Mouse (Mus musculus): ENCODE results near the gene Bcl11b.

Gene Bcl11b

DNA sequence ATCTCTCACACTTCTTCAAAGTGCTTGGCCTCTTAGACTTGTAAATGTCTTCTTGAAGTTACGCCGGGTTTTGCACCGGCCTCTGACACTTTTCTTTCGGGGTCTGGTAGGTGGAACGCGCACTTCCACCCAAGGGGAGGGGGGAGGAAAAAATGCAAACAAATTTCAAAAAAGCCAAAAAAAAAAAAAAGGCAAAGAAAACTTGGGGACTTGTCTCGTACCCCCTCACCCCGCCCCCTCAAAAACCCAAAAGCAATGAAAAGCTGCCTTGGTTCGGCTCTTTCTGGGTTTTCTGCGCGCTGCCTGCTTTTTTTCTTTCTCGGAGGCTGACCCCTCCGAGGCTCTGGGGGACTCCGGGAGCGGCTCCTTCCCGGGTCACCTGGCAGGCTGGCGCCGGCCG lies at the start of gene Bcl11b:
Gene Bcl11b, minus strand, starts transcription at position 120 of the 400 bp plus-strand sequence.
- in situ Hi-C loops (cut with MseI, MboI), result no loop called here

DNA sequence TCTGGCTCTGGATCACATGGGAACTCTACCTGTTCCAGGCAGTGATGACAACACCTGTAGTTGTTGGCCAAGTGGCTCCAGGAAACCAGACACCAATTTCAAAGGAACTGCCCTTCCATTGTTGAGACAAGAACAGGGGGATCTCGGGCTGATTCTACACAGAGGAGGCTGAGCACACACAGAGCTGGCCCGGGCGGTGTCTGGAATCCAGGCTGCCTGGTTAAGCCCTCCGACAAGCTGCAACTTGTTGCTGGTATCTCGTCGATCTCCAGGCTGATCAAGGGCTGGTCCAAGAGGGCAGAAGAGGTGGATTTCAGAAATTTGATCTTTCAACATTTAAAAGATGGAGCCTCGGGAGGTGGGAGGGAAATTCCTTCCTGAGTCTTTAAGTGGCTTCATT lies 47.6 kb upstream of the Bcl11b start:
- in situ Hi-C loops (cut with MseI, MboI), result no loop called here

DNA sequence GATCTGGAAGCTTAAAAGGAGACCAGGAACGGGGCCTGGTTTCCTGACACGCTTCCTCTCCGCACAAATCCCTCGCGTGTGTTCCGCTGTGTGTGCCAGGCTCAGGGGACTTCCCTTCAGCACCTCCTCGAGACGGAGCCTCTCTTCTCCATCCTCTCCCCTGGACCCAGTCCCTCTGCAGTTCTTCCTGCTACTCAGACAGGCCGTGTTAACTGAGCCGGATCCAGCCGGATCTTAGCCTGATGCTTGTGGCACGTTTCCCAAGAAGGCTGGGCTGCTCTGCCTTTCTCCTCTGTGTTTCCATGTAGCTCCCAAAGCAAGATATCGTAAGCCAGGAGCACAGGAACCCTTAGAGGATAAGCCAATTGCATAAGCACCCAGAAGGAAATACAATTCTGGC lies 46.2 kb upstream of the Bcl11b start:
- in situ Hi-C loops (cut with MseI, MboI), result no loop called here

DNA sequence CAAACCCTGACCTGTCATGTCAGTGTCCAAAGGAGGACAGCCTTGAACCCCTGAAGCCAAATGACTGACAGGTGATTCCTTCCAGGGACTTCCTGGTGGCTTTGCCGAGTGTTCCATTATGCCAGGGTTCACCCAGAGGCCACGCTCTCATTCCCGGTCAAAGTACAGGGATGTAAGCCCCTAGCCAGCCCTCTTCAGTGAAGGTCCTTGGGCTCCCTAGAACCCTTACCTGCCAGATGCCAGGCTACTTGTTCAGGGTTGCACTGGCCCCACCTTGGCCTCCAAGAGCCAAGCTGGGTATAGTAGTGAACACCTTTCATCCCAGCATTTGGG lies 38.8 kb upstream of the Bcl11b start:
- in situ Hi-C loops (cut with MseI, MboI), result no loop called here

DNA sequence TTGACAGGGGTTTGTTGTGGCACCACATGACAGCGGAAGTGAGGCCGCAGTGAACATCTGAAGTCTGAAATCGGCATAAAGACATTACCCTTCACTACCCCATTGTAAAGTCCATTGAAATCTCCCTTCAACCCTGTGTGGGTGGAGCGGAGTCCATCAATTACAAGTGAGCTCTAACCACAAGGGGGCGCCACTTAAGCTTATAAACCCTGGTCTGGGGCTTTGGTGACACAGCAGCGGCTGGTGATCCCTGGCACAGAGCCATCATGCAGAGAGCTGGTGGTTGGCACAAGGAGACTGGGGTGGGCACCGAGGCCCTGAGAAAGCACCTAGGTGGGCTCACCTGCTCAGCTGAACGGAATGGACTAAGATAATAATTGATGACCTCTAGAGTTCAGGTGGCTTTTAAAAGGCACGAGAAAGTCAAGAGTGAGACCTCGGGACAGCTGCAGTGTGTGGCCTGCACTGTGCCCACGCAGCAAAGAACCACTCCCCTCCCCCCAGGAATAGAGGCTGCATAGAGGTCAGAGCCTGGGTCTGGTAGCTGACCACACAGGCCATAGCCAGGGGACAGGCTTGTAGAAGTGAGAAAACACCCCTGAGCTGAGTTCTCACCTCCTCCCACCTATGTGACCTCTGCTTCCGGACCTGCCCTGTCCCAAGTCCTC lies 38.3 kb upstream of the Bcl11b start:
- in situ Hi-C loops (cut with MseI, MboI), result no loop called here

DNA sequence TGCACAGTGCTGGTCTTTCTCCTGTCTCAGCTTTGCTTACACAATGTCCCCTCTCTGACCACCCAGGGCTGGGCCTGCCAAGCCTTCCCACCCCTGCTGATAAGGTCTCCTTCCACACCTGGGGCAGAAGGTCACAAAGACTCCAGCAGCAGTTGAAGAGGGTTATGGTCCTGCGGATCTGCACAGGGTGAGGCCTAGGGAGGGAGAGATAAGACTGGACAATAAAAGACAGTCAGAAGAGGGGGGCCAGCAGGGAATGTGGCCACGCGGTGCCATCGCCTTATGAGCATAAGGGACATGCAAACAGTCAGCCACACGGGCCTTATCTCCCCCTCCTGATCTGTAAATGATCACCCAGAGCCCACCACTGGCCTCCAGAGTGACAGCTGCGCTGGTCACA lies 34.0 kb upstream of the Bcl11b start:
- in situ Hi-C loops (cut with MseI, MboI), result no loop called here

DNA sequence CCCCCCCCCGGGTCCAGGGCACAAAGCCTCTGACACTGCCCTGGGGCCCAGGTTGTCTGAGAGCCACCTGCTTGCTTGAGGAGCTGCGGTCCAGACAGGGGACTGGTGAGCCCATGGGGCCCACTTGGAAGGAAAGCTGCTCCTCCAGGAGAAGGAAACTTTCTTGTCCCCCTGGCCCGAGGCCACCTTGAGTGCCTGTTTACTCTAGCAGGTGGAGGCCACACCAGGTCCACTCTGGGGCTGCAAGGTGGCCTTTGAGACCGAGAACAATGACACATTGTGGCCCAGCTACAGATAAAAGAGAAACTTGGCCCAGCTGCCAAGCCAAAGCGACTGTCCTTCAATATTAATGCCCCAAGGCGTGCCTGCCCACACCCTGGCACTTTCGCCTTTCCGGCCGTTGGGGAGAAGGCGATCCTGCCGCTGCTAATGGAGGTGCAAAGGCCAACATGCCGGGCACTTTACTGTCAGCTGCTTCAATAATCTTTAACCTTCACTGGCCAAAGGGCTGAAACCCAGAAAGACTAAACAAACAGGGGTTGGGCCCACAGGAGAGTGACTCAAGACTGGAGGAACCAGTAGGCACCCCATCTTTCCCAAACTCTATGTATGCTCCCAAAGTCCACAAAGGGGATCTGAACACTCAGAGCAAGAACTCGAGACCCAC lies 32.1 kb upstream of the Bcl11b start:
- in situ Hi-C loops (cut with MseI, MboI), result no loop called here

DNA sequence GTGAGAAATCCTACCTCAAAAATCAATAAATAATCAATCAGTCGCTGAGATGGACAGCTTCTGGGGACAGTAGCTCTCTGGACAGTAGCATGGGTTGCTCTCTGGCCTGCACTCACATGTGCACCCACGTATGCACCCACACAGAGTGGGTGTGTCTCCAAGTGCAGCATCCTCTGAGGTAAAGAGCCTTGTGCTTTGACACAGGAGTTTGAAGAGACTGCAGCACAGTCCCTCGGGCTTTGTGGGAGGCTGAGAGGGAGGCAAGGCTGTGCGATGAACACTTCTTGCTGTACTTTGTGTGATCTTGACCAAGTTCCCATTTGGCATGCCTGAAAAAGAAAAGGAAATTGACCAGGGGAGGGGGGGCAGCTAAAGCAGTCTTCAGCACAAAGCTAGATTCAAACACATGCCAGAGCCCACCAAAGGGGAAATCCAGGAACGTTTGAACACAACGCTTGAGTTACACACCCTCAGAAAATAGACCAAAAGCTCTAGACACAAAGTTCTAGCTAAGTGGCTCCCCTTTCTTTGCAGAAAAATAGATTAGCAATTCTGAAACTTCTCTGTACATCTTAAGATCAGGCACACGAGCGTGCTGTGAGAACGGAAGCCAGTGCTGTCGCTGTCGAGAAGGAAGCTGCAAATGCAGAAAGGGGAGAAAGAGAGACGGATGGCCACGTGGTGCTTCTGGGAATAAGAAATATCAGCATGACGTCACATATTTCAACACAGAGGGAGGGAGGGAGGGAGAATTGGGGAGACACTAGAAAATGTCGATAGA lies 19.6 kb upstream of the Bcl11b start:
- in situ Hi-C loops (cut with MseI, MboI), result no loop called here

DNA sequence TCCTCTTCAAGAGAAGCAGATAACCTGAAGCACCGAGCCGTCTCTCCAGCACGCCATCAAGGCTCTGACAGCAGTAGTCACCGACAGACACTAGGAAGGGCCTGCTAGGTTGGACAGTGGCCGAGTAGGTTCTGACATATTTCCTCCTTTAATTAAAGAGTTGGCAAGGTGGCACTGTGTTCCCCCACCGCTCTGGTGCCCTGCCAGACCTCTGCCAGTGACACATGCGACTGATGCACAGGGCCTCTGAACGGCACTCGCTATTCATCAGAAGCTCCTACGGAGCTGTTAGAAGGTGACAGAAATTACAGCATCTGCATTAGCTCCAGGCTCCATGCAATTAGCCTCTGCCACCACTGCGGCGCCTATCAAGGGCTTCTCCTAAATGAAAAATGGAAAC lies 8.6 kb upstream of the Bcl11b start:
- in situ Hi-C loops (cut with MseI, MboI), result no loop called here

DNA sequence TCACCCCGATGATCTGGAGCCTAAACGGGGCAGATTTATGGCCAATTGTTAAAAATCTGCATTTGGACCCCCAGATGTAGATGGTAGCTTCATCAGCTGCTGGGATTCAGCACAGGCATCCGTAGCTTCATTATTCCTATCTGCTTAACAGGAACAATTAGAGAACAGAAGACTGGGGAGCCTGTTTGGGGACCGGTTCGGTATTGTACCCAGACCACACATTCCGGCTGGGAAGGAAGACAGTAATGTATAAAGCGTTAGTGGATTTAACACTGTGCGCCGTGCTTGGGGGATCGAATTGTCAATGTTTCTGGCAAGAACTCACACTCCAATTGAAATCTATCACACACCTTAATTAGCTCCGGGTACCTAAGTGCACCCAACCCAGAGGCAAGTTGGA lies 6.9 kb upstream of the Bcl11b start:
- in situ Hi-C loops (cut with MseI, MboI), result no loop called here

DNA sequence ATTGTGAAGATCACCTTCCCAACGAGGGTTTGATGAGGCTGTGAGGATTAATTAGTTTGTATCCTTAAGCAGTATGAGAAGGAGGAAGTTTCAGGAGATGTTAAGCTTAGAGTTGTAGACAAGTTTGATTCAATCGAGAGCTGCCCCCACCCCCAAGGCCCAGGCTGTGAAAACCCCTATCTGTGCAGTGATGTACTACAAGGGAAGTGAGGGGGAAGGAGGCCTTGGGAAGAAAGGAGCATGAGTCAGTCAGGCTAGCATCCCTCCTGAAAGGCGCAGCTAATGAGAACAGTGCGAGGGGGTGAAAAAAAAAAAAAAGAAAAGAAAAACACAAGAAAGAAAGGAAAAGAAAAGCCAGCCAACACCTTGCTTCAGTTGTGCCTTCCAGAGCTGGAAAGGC lies 5.8 kb upstream of the Bcl11b start:
- in situ Hi-C loops (cut with MseI, MboI), result no loop called here

DNA sequence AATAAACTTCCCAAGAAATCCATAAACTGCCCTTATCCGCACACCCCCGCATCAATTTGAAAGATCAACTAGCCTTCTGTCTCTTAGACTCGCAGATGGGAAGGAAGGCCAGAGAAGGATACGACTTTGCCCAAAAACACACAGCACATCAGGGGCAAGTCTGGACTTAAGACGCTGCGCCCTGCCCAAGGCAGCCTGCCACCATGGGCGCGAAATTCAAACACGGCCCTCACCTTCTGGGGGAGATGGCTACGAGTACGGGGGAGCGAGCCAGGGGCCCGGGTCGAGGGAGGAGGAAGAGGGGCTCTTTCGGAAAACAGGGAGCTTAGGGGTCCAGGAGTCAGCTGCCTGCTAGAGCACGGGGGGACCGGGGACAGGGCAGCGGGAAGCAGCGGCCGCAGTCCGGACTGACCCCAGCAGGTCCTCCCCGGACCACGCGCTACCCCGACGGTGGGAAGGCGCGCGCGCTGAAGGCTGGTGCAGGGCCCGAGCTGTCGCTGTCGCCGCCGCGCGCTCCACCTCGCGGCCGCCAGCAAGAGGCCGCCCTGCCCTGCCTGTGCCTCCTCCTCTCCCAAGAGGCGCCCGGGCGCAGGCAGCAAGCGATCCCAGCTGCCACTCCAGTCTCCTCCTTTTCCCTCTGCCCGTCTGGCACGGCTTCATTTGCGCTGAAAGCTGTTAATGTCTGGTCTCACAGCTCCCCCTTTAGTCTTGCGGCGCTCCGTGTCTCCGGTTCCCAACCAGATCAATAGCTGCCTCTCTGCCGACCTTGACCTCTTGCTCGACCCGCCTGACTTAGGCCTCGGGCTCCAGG lies 2.6 kb upstream of the Bcl11b start:
- in situ Hi-C loops (cut with MseI, MboI), result no loop called here

DNA sequence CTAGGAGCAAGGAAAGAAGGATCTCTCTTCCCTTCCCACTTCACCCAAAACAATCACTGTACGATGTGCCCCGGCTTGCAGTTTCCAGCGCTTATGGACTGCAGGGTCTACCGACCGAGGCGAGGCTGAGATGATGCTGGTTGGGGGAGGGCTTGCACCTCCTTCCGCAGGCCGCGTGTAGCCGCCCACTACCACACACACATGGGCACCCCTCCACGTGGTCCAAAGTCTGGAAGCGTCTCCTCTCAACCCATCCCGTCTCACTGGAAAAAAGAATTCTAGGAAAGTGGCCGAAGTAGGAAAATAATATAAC lies 2.0 kb upstream of the Bcl11b start:
- in situ Hi-C loops (cut with MseI, MboI), result no loop called here

DNA sequence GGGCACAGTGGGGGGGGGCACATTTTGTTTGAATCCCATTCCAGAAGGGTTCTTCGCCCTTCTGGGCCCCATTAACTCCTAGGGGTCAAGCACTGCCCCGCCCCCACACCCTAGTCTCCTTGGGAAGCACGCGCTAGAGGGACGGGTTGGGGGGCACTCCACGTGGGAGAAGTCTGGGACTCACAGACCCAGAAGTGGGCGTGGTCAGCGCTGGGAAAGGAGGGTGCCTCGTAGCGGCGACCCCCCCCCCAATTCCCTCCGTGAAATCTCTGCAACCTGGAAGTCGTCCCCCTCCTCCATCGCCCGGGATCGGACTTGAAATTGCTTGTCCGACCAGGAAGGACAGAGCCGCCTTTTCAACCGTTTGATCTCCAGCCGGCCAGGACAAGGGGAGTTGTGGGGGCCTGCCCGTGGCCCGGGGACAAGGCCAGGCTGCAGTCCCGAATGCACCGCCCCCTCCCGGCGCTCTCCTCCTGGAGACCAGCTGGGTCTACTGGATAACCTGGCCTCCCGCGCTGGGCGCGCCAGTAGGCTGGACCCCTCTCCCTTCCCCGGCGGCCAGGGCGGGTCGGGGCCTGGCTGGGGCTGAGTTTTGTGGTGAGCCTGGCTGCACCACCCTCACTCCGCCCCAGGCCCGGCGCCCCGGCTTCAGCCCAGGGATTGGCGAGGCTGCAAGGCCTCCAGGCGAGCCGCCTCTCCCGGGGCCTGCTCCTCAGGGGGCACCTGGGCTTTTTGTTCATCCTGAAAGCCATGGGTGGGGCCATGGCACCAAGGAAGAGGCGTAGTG lies 1.5 kb upstream of the Bcl11b start:
- in situ Hi-C loops (cut with MseI, MboI), result no loop called here

DNA sequence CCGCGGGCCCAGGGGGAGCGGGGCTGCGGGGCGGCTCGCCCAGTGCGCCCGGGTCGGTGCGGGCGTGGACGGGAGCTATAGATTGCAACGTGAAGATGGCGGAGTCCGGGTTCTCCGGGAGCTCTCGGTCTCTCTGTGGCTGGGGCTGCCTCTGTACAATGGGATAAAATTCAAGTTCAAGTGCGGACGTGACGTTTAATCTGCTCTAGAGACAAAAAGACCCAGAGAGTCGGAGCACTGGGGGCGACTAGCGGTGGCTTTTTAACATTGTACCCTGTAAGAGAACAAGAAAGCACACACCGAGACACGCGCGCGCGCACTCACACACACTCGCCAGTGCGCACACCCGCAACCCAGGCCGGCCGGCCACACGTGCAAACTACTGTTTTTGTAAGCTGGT lies 526 bp upstream of the Bcl11b start:
- in situ Hi-C loops (cut with MseI, MboI), result no loop called here

DNA sequence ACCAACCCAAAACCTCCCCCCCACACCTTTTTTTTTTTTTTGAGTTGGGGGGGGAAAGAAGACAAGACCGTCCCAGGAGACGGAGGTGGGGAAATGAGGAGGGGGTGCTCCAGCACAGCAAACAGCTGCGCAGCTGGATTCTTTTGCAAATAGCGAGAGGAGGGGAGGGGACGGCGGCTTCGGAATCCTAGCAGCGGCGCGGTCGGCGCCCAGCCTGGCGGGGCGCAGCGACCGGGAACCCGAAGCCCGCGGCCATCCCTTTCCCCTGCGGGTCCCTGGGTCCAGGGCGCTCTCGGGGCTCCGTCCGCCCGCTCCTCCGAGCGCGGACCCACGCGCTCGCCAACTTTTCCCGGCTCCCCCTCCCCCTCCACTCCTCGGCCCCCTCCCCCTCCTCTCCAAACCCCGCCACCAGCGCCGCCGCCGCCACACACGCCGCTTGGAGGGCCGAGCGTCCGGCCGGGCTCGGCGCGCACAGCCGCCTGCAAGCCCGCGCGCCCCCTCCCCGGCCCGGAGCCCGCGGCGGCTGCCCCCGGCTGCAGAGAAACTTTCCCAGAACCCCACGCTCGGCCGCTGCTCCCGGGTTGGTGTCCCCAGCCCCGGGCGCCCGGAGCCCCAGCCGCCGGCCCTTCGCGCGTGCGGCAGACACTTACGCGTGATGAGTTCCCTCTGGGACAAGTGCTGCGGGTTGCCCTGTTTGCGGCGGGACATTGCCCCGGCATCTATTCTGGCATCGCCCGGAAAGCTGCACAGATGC lies 789 bp downstream of the Bcl11b start:
- in situ Hi-C loops (cut with MseI, MboI), result no loop called here

DNA sequence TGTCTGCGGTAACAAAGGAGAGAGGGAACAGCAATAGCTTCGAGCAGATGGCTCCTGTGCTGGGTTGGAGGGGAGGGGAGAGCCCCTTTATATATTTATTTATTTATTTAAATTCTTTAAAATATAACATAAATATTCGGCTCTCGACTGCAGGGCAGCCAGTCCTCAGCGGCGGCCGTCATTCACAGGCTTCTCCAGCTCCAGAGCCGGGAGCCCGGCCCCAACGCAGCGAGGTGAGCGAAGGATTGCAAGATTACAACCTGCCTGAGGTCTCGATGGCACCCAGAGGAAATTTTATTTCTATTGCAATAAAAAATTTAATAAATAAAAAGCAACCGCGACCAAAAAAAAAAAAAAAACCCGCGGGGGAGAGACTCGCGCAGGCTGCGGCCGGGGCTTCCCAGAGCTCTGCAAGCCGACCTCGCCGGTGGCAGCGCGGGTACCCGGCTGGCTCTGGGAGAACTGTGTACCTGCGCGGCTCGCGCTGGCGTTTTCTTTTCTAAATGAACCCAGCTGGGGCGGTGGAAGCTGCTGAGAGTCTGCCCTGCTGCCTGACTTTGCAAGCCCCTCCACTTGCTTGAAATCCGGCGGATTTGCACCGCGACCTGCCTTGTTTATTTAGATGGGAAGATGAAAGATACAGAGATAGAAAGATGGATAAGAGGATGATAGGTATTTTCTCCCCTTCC lies 1.6 kb downstream of the Bcl11b start:
- in situ Hi-C loops (cut with MseI, MboI), result no loop called here

DNA sequence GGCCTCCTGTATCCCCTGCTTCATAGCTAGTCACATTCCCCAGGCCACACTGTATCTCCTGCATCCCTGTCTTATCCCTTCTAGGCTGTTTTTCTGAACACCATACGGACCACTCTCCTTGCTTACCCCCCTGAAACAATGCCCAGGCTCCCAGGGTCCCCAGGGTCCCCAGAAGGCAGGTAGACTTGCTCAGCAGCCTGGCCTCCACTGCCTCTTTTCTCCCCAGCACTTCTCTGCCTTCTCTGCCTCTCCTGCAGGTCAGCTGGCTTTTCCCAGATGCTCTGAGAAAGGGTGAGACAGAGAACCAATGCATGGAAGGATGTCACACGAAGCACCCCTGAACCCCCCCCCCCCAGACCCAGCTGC lies 2.7 kb downstream of the Bcl11b start:
- in situ Hi-C loops (cut with MseI, MboI), result no loop called here

DNA sequence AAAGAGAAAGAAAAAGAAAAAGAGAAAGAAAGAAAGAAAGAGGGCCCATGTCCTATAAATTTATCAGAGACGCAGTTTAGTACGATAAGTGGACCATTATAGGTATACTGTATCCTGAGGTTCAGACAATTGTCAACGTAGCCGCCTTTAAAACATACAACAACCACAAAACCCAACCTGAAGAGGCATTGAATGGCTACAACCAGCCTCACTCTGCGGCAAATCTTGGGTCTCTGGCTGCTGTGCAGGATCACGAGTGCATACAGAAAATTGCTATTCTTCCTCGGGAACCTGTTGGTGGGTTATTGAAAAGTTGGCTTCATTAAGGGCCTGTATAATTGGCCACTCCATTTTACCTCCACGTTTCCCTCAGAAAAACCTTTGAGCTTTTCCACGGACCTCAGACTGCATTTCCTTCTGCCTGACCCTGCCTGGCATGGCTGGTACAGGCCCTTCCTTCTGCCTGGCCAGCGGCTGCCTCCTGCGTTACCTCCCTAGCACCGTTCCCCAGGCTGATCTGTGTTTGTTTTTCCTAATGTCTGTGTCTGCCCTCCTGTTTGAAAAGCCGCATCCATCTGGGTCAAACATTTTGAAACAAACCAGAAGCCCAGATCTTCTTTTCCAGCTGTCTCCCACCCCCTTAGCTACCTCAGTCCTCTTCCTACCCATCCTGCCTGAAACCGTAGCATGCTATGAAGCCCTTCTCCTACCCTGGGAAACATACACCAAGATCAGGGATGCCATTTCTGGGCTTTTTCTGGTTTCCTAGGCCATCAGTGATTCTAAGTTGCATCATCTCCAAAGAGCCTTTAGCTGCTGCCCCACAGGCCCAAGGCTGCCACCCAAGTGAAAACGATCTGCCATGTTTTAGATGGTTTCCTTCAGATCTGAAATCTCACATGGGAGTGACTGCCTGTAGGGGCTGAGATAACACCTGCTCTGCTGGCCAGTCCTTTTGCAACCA lies 3.4 kb downstream of the Bcl11b start:
- in situ Hi-C loops (cut with MseI, MboI), result no loop called here

All from mouse trophoblast stem cell (cell line).